Mouse (Mus musculus) lung, adult 18-20 months (tissue): Measurements from ENCODE around the gene Riox2.

Experiments used
- DNase-seq, 2 experiments: peaks; one replicate each; pipeline ENCODE4 v3.0.0; 2022; ENCODE audit warnings: mixed read lengths in 2 of 2

The Riox2 gene

DNA sequence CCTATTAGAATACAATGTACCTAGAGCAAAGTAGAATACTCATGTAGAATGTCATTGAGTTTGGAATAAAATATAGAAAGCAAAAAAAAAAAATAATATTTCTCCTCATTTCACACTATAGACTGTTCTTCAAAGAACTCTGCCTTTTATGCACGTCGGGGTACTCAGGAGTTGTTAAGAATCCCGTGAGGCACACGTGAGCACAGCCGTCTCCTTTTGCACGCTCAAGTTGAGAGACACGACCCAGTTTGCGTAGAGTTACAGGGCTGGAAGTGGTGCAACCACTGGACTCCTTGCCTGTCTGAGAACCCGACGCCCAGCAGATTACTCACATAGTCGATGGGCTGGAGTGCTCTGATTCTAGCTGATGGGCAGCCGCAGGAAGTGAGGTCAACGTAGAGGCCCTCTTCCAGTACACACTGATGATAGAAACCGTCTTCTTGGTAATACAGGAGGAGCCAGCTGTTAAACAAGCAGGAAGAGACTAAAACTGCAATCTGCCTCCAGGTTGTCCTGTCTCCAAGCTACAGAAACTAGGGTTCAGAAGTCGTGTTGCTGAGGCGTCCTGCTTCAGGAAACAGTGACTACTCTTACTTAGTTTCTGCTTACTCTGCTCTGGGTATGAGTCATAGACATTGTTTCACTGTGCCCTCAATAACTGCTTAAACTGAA is 50.3 kb downstream of the Riox2 start:
- no peak for DNase-seq

- no peak for DNase-seq
Observed at GRCm38 (mm10) chr16:59526939-59527338, 55.4 kb downstream of the Riox2 start.

- no peak for DNase-seq
Observed at GRCm38 (mm10) chr16:59529570-59529969, 58.0 kb downstream of the Riox2 start.

- no peak for DNase-seq
Observed at GRCm38 (mm10) chr16:59531243-59531642, 59.7 kb downstream of the Riox2 start.

GRCm38 (mm10) chr16:59532561-59532960 is 61.0 kb downstream of the Riox2 start:
- DNase-seq: no peak

DNA sequence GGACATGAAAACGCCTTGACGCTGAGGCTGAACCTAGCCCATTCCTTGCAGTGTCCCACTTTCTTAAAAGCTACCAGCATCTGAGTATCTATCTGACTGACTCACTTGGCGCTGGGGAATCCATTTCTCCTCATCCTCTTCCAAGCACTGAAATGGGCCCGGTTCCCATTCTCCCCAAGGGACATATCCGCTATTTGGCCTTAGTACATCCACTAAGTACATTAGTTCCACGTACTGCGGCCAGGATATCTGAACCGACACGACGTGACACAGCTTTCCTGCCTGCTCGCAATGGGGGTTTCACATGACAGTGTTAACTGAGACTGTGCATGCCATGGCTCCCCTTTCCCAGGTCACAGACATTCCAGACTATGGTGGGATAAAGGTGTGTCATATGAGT is 62.8 kb downstream of the Riox2 start:
- no peak for DNase-seq

GRCm38 (mm10) chr16:59535673-59536072 is 64.1 kb downstream of the Riox2 start:
- DNase-seq: no peak

DNA sequence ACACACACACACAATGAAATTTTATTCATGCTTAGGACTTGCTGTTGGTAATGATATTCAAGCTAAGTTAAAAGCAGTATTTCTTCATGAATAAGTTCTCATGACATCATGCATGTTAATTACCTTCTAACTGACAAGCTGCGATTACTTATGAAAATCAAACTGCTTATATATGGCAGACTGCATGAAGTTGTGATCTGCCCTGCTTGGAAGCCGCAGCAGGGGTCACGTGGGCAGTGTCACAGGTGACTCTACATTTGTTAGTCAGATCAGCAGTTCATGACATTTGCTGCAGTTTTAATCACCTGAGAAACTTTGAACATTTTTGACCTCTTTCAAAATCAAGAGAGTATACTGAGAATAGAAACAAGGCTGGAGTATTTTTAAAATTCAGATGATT is 69.4 kb downstream of the Riox2 start:
- DNase-seq: no peak

DNA sequence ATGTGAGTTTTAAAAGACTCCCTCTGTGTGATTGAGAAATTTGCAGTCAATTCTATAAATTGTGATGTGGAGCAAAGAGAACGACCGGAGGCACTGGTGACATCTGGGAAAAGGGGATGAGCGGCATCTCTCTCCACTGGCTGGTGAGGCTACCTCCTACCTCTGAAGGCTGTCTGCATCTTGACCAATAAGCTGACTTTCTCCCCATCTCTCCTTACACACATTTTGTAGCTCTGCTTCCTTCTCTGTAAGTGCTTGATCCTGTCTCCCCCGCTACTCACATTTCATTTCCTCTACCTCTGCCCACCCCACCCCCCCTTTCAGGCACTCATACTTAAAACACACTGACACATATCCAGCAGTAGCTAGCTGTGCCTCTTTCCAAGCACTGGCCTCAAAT is 69.8 kb downstream of the Riox2 start:
- no peak for DNase-seq
